Mouse (Mus musculus): ENCODE data around the gene Immp1l. TPM values are rescaled to one million over a fixed set of nuclear protein-coding genes. Genes with fewer than 3 reads are reported as not detected.

The Immp1l gene
- polyA plus RNA-seq, 1 experiment from 2014 or later: 97.6 TPM

DNA sequence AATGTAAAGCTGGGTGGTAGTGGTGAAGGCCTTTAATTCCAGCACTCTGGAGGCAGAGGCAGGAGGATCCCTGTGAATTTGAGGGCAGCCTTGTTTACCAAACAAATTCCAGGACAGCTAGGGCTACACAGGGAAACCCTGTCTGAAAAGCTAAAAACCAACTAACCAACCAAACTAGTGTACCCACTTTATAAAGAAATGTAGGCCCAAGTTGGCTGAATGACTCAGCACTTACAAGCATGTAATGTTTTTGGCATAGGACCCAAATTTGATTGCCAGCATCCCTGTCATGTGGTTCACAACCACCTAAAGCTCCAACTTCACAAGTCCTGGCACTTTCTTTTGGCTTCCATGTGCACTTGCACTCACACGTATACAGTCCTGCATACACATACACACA is 12.2 kb downstream of the Immp1l start:
- Histone ChIP-seq H3K36me3 (ENCODE audit: control insufficient read depth, insufficient read depth, low read length) (no peaks in the 10 kb centered on the region), H3K27ac (ENCODE audit: low read length) (no peak overlapping the region), H3K27me3 (ENCODE audit: control insufficient read depth, insufficient read depth, low read depth, low read length) (peaks cover 2% of the 10 kb centered on the region), H3K9ac (ENCODE audit: low read depth, low read length) (no peak overlapping the region), H3K9me3 (replicated peaks; ENCODE audit: control insufficient read depth, low read length, poor library complexity, severe bottlenecking) (no peaks in the 10 kb centered on the region), H3K4me2 (ENCODE audit: low read length) (no peak overlapping the region), H3K4me1 (ENCODE audit: control insufficient read depth, insufficient read depth, low read length) (peaks cover 3% of the 10 kb centered on the region; the same call in 1 of the 2 replicates), H3K4me3 (ENCODE audit: low read depth, low read length) (no peak overlapping the region)
- no peak for ATAC-seq
- 100% methylated on average over 1 of the region's 1 CpGs for whole genome bisulfite sequencing

- H3K4me3 ChIP-seq (ENCODE audit: low read depth, low read length): no peak overlapping the region
- H3K4me1 ChIP-seq (ENCODE audit: control insufficient read depth, insufficient read depth, low read length): peaks cover 3% of the 10 kb centered on the region; the same call in 1 of the 2 replicates
- no peak overlapping the region for H3K9ac ChIP-seq (ENCODE audit: low read depth, low read length)
- H3K36me3 ChIP-seq (ENCODE audit: control insufficient read depth, insufficient read depth, low read length): no peaks in the 10 kb centered on the region
- no peaks in the 10 kb centered on the region for H3K9me3 ChIP-seq (replicated peaks; ENCODE audit: control insufficient read depth, low read length, poor library complexity, severe bottlenecking)
- peaks cover 2% of the 10 kb centered on the region for H3K27me3 ChIP-seq (ENCODE audit: control insufficient read depth, insufficient read depth, low read depth, low read length)
- ATAC-seq: peak; percentile 84
- no peak overlapping the region for H3K27ac ChIP-seq (ENCODE audit: low read length)
- 29% methylated on average over 5 of the region's 5 CpGs for WGBS
- H3K4me2 ChIP-seq (ENCODE audit: low read length): no peak overlapping the region
Measured at GRCm38 (mm10) chr2:105917623-105918346, 13.3 kb downstream of the Immp1l start.

DNA sequence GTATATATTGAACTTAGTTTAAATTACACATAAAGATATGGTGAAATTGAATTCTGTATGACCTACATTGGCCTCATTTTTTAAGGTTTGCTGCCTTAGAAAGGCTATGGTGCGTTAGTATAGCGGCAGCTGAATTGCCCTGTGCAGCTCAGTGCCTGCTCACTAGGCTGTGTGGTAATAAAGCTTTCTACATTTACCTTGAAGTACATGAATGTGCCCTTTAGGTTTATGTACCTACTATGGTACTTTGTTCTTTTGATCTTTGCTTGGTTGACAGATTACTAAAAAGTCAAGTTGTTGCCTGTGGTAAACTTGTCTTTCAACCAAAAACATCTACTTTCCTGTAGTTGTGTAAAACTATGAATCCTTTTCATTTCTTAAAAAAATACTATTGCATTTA is 45.7 kb downstream of the Immp1l start:
- Histone ChIP-seq H3K4me1 (ENCODE audit: control insufficient read depth, insufficient read depth, low read length) (no peaks in the 10 kb centered on the region), H3K4me2 (ENCODE audit: low read length) (no peak overlapping the region), H3K4me3 (ENCODE audit: low read depth, low read length) (no peak overlapping the region), H3K9me3 (replicated peaks; ENCODE audit: control insufficient read depth, low read length, poor library complexity, severe bottlenecking) (no peaks in the 10 kb centered on the region; the same call in 1 of the 2 replicates), H3K36me3 (ENCODE audit: control insufficient read depth, insufficient read depth, low read length) (no peaks in the 10 kb centered on the region), H3K9ac (ENCODE audit: low read depth, low read length) (no peak overlapping the region), H3K27ac (ENCODE audit: low read length) (no peak overlapping the region), H3K27me3 (ENCODE audit: control insufficient read depth, insufficient read depth, low read depth, low read length) (no peaks in the 10 kb centered on the region)
- no peak for ATAC-seq
- 81% methylated on average over 2 of the region's 2 CpGs for WGBS

DNA sequence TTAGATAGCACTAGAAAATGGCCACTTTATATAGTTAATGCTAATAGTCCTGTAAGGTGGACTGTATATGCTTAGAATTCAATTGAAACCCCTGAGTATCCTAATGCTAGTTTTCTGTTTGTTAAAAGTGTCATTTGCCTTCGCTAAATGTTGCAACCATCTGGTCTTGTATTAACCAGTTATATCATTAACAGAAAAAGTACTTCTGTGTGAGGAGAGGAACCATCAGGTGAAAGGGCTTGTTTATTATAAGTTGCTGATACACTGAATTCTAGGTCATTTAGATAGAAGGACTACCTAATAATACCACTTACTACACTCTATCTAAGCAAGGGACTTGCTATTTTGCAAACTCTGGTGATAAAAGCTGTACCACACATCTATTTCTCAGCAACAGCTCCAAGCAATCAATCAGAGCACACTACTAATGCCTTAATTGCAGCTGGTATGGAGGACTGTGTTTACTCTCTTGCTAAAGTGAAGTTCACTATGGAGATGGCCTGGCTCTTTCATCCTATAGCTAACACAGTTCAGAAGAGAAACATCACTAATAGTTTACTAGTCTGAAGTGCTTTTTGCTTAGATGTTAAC is 47.0 kb downstream of the Immp1l start:
- no peak for ATAC-seq
- H3K36me3 ChIP-seq (ENCODE audit: control insufficient read depth, insufficient read depth, low read length): no peaks in the 10 kb centered on the region
- H3K9ac ChIP-seq (ENCODE audit: low read depth, low read length): no peak overlapping the region
- WGBS: 94% methylated on average over 1 of the region's 1 CpGs
- no peak overlapping the region for H3K27ac ChIP-seq (ENCODE audit: low read length)
- H3K4me2 ChIP-seq (ENCODE audit: low read length): no peak overlapping the region
- H3K9me3 ChIP-seq (replicated peaks; ENCODE audit: control insufficient read depth, low read length, poor library complexity, severe bottlenecking): no peaks in the 10 kb centered on the region; the same call in 1 of the 2 replicates
- H3K4me1 ChIP-seq (ENCODE audit: control insufficient read depth, insufficient read depth, low read length): no peaks in the 10 kb centered on the region
- H3K27me3 ChIP-seq (ENCODE audit: control insufficient read depth, insufficient read depth, low read depth, low read length): no peaks in the 10 kb centered on the region
- no peak overlapping the region for H3K4me3 ChIP-seq (ENCODE audit: low read depth, low read length)

GRCm38 (mm10) chr2:105953862-105954261 is 49.4 kb downstream of the Immp1l start:
- 96% methylated on average over 4 of the region's 4 CpGs for WGBS
- Histone ChIP-seq H3K4me3 (ENCODE audit: low read depth, low read length) (no peak overlapping the region), H3K9ac (ENCODE audit: low read depth, low read length) (no peak overlapping the region), H3K36me3 (ENCODE audit: control insufficient read depth, insufficient read depth, low read length) (no peaks in the 10 kb centered on the region), H3K9me3 (replicated peaks; ENCODE audit: control insufficient read depth, low read length, poor library complexity, severe bottlenecking) (no peaks in the 10 kb centered on the region; the same call in 1 of the 2 replicates), H3K4me2 (ENCODE audit: low read length) (no peak overlapping the region), H3K27ac (ENCODE audit: low read length) (no peak overlapping the region), H3K4me1 (ENCODE audit: control insufficient read depth, insufficient read depth, low read length) (no peaks in the 10 kb centered on the region), H3K27me3 (ENCODE audit: control insufficient read depth, insufficient read depth, low read depth, low read length) (no peaks in the 10 kb centered on the region)
- no peak for ATAC-seq

DNA sequence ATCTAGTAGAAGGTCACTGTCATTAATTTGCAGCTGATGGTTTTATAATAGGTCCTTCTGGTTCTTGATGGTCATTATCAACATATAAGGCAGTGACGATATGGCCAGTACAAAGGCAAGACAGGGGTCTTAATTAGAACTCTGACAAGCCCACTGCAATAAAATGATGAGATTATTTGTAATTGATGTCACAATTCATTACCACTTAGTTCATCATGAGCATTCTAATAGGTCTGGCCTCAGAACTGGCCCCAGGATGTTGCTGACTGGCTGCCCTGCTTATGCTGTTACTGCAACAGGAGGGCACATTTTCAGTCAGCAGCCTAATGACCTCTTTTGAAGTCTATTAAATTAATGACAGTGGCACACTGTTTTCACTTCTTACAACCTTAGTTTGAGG is 59.0 kb downstream of the Immp1l start:
- Histone ChIP-seq H3K4me2 (ENCODE audit: low read length) (no peak overlapping the region), H3K36me3 (ENCODE audit: control insufficient read depth, insufficient read depth, low read length) (0 out of 2 replicates have a peak, but pooled peaks cover 6% of the 10 kb centered on the region), H3K27ac (ENCODE audit: low read length) (no peak overlapping the region), H3K9me3 (replicated peaks; ENCODE audit: control insufficient read depth, low read length, poor library complexity, severe bottlenecking) (no peaks in the 10 kb centered on the region), H3K4me3 (ENCODE audit: low read depth, low read length) (no peak overlapping the region), H3K4me1 (ENCODE audit: control insufficient read depth, insufficient read depth, low read length) (no peaks in the 10 kb centered on the region), H3K27me3 (ENCODE audit: control insufficient read depth, insufficient read depth, low read depth, low read length) (no peaks in the 10 kb centered on the region), H3K9ac (ENCODE audit: low read depth, low read length) (no peak overlapping the region)
- no peak for ATAC-seq
- WGBS: 69% methylated on average over 1 of the region's 1 CpGs

- no peak overlapping the region for H3K4me3 ChIP-seq (ENCODE audit: low read depth, low read length)
- no peak overlapping the region for H3K27ac ChIP-seq (ENCODE audit: low read length)
- no peaks in the 10 kb centered on the region for H3K27me3 ChIP-seq (ENCODE audit: control insufficient read depth, insufficient read depth, low read depth, low read length)
- H3K36me3 ChIP-seq (ENCODE audit: control insufficient read depth, insufficient read depth, low read length): 0 out of 2 replicates have a peak, but pooled peaks cover 5% of the 10 kb centered on the region
- no peak overlapping the region for H3K9ac ChIP-seq (ENCODE audit: low read depth, low read length)
- no peak overlapping the region for H3K4me2 ChIP-seq (ENCODE audit: low read length)
- WGBS: 3% methylated on average over 2 of the region's 2 CpGs
- no peaks in the 10 kb centered on the region for H3K4me1 ChIP-seq (ENCODE audit: control insufficient read depth, insufficient read depth, low read length)
- no peak for ATAC-seq
- H3K9me3 ChIP-seq (replicated peaks; ENCODE audit: control insufficient read depth, low read length, poor library complexity, severe bottlenecking): 0 out of 2 replicates have a peak, but pooled peaks cover 2% of the 10 kb centered on the region
Measured at GRCm38 (mm10) chr2:105973941-105974340, 69.5 kb downstream of the Immp1l start.

DNA sequence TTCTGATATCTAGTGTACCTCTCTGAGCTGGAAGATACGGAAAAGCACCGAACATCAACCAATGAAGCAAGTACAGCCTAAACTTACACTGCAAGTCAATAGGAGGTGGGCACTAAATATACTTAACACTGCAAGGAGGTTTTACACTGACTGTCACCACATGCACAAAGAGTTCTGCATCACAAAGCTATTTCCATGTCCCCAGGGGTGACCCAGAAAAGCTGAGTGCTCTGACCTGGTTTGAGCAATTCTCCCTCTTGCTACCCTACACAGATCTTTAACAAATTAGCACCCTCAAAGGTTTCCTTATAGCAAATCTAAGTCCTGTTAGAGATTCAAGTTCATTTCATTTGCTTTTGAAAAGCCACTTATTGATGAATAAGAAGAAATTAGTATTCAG is 73.6 kb downstream of the Immp1l start:
- no peaks in the 10 kb centered on the region for H3K27me3 ChIP-seq (ENCODE audit: control insufficient read depth, insufficient read depth, low read depth, low read length)
- H3K27ac ChIP-seq (ENCODE audit: low read length): no peak overlapping the region
- no peak for ATAC-seq
- H3K4me1 ChIP-seq (ENCODE audit: control insufficient read depth, insufficient read depth, low read length): no peaks in the 10 kb centered on the region
- no peaks in the 10 kb centered on the region for H3K9me3 ChIP-seq (replicated peaks; ENCODE audit: control insufficient read depth, low read length, poor library complexity, severe bottlenecking)
- 91% methylated on average over 2 of the region's 2 CpGs for WGBS
- H3K36me3 ChIP-seq (ENCODE audit: control insufficient read depth, insufficient read depth, low read length): 0 out of 2 replicates have a peak, but pooled peaks cover 2% of the 10 kb centered on the region
- no peak overlapping the region for H3K9ac ChIP-seq (ENCODE audit: low read depth, low read length)
- no peak overlapping the region for H3K4me3 ChIP-seq (ENCODE audit: low read depth, low read length)
- H3K4me2 ChIP-seq (ENCODE audit: low read length): no peak overlapping the region

- Histone ChIP-seq H3K9me3 (replicated peaks; ENCODE audit: control insufficient read depth, low read length, poor library complexity, severe bottlenecking) (no peaks in the 10 kb centered on the region), H3K4me2 (ENCODE audit: low read length) (no peak overlapping the region), H3K9ac (ENCODE audit: low read depth, low read length) (no peak overlapping the region), H3K4me1 (ENCODE audit: control insufficient read depth, insufficient read depth, low read length) (no peaks in the 10 kb centered on the region), H3K36me3 (ENCODE audit: control insufficient read depth, insufficient read depth, low read length) (no peaks in the 10 kb centered on the region), H3K27ac (ENCODE audit: low read length) (no peak overlapping the region), H3K27me3 (ENCODE audit: control insufficient read depth, insufficient read depth, low read depth, low read length) (no peaks in the 10 kb centered on the region), H3K4me3 (ENCODE audit: low read depth, low read length) (no peak overlapping the region)
- ATAC-seq: no peak
- WGBS: 63% methylated on average over 7 of the region's 7 CpGs
Measured at GRCm38 (mm10) chr2:105985206-105985605, 80.8 kb downstream of the Immp1l start.
